8 mouse cellular contexts compared by ENCODE assay signal in the genomic region with DNA sequence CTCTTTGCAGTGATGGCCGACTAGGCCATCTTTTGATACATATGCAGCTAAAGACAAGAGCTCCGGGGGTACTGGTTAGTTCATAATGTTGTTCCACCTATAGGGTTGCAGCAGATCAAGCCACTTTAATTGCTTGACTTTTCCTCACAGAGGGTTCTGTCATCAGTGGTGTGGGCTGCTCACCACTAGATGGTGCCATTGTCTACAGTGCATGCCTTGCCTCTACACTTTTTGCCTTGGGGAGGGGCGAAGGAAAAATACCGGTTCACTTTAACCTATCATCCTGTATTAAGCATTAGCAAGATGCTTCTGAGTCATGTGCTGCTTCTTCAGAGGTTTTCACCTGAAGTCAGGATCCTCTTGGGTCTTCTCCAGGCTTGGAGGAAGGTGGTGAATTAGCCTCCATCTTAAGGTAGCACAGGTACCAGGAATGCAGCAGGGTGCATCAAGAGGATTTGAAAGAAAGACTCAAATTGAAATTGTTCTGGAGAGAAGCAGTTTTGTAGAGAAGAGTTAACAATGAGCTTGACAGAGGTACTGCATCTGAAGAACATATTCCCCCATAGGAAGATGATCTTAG.
A peak's percentile ranks its signal among the peaks of the same experiment; 100 is the strongest.
DNase-seq lines count a peak whose midpoint lies in the region; ATAC-seq and TF ChIP-seq lines count a peak whose summit lies in the region.

No protein-coding gene starts in this region.

- H3K27ac ChIP-seq in kidney, embryonic 16.5 days (ENCODE audit: low read length), result no peak overlapping the region
- H3K27ac ChIP-seq in forebrain, postnatal 0 days (ENCODE audit: low read depth, low read length), result no peak overlapping the region
- H3K27ac ChIP-seq in intestine, embryonic 16.5 days (ENCODE audit: low read length), result no peak overlapping the region
- H3K27ac ChIP-seq in limb, embryonic 12.5 days, result no peak overlapping the region
- H3K27ac ChIP-seq in stomach, embryonic 14.5 days (ENCODE audit: low read length), result no peak overlapping the region

- no peak overlapping the region for H3K4me3 ChIP-seq in kidney, embryonic 16.5 days (ENCODE audit: low read length)
- no peak overlapping the region for H3K4me3 ChIP-seq in forebrain, postnatal 0 days (ENCODE audit: low read depth, low read length)
- H3K4me3 ChIP-seq in intestine, embryonic 16.5 days (ENCODE audit: low read length), result no peak overlapping the region
- no peak overlapping the region for H3K4me3 ChIP-seq in limb, embryonic 12.5 days (replicated peaks)
- H3K4me3 ChIP-seq in stomach, embryonic 14.5 days (ENCODE audit: low read depth, low read length), result no peak overlapping the region

- TF ChIP-seq CTCF in forebrain, postnatal 0 days (IDR thresholded peaks at IDR 0.05; ENCODE audit: low read depth), result peak; percentile 93

- no peaks in the 10 kb centered on the region for H3K9me3 ChIP-seq in kidney, embryonic 16.5 days (ENCODE audit: low read length)
- H3K9me3 ChIP-seq in forebrain, postnatal 0 days (ENCODE audit: low read length), result no peaks in the 10 kb centered on the region
- no peaks in the 10 kb centered on the region for H3K9me3 ChIP-seq in intestine, embryonic 16.5 days (ENCODE audit: control insufficient read depth, low read length)
- H3K9me3 ChIP-seq in limb, embryonic 12.5 days, result no peaks in the 10 kb centered on the region
- H3K9me3 ChIP-seq in stomach, embryonic 14.5 days (ENCODE audit: control insufficient read depth, low read depth, low read length), result no peaks in the 10 kb centered on the region

- no peak; the same call in 1 of the 2 replicates for ATAC-seq in kidney, embryonic 16.5 days (ENCODE audit: low FRiP score, low TSS enrichment)
- ATAC-seq in forebrain, postnatal 0 days, result peak; percentile 78
- ATAC-seq in intestine, embryonic 16.5 days, result peak; percentile 53; the same call in 1 of the 2 replicates
- ATAC-seq in limb, embryonic 12.5 days (ENCODE audit: insufficient number of reproducible peaks, insufficient read depth, low FRiP score, low TSS enrichment, low read depth), result 0 out of 2 replicates have a peak, but pooled peaks have one; percentile 37
- ATAC-seq in stomach, embryonic 14.5 days (ENCODE audit: insufficient number of reproducible peaks, insufficient read depth, low FRiP score, low read depth), result peak; percentile 46; the same call in 1 of the 2 replicates

- H3K27me3 ChIP-seq in kidney, embryonic 16.5 days (ENCODE audit: insufficient read depth, low read length), result no peaks in the 10 kb centered on the region
- H3K27me3 ChIP-seq in forebrain, postnatal 0 days (ENCODE audit: insufficient read depth, low read length), result no peaks in the 10 kb centered on the region
- H3K27me3 ChIP-seq in intestine, embryonic 16.5 days (replicated peaks; ENCODE audit: control insufficient read depth, insufficient read depth, low read length), result no peaks in the 10 kb centered on the region
- H3K27me3 ChIP-seq in limb, embryonic 12.5 days, result no peaks in the 10 kb centered on the region
- no peaks in the 10 kb centered on the region for H3K27me3 ChIP-seq in stomach, embryonic 14.5 days (ENCODE audit: control insufficient read depth, insufficient read depth, low read length)

- 24% methylated on average over 4 of the region's 4 CpGs for WGBS in kidney, embryonic 16.5 days
- whole genome bisulfite sequencing in forebrain, postnatal 0 days, result 32% methylated on average over 4 of the region's 4 CpGs
- 29% methylated on average over 4 of the region's 4 CpGs for WGBS in intestine, embryonic 16.5 days
- WGBS in limb, embryonic 12.5 days, result 35% methylated on average over 4 of the region's 4 CpGs
- WGBS in stomach, embryonic 14.5 days, result 24% methylated on average over 4 of the region's 4 CpGs

- no peak overlapping the region for H3K4me2 ChIP-seq in kidney, embryonic 16.5 days (replicated peaks; ENCODE audit: low read depth, low read length)
- no peak overlapping the region for H3K4me2 ChIP-seq in forebrain, postnatal 0 days (ENCODE audit: low read depth)
- no peak overlapping the region for H3K4me2 ChIP-seq in intestine, embryonic 16.5 days (ENCODE audit: low read depth, low read length)
- H3K4me2 ChIP-seq in limb, embryonic 12.5 days, result no peak overlapping the region
- H3K4me2 ChIP-seq in stomach, embryonic 14.5 days (replicated peaks; ENCODE audit: low read depth, low read length), result no peak overlapping the region

- H3K36me3 ChIP-seq in kidney, embryonic 16.5 days (ENCODE audit: insufficient read depth, low read length), result no peaks in the 10 kb centered on the region
- H3K36me3 ChIP-seq in forebrain, postnatal 0 days (ENCODE audit: insufficient read depth), result no peaks in the 10 kb centered on the region
- no peaks in the 10 kb centered on the region for H3K36me3 ChIP-seq in intestine, embryonic 16.5 days (ENCODE audit: control insufficient read depth, insufficient read depth, low read length)
- no peaks in the 10 kb centered on the region for H3K36me3 ChIP-seq in limb, embryonic 12.5 days
- H3K36me3 ChIP-seq in stomach, embryonic 14.5 days (ENCODE audit: control insufficient read depth, insufficient read depth, low read length), result no peaks in the 10 kb centered on the region

- H3K4me1 ChIP-seq in kidney, embryonic 16.5 days (ENCODE audit: insufficient read depth, low read length), result no peaks in the 10 kb centered on the region
- no peaks in the 10 kb centered on the region for H3K4me1 ChIP-seq in forebrain, postnatal 0 days (ENCODE audit: insufficient read depth)
- H3K4me1 ChIP-seq in intestine, embryonic 16.5 days (ENCODE audit: control insufficient read depth, insufficient read depth, low read length), result no peaks in the 10 kb centered on the region
- H3K4me1 ChIP-seq in limb, embryonic 12.5 days (replicated peaks), result no peaks in the 10 kb centered on the region
- peaks cover 4% of the 10 kb centered on the region; the same call in 1 of the 2 replicates for H3K4me1 ChIP-seq in stomach, embryonic 14.5 days (ENCODE audit: control insufficient read depth, insufficient read depth, low read length)

- peak; percentile 3 for DNase-seq in kidney, adult 11 months
- DNase-seq in cerebellum, adult 18-20 months, result peak; percentile 28 to 44
- peak; percentile 77 for DNase-seq in forebrain, postnatal 0 days
- peak; percentile 88 for DNase-seq in naive thymus-derived CD4-positive, alpha-beta T cell, adult 2 months (ENCODE audit: low read depth)

- H3K9ac ChIP-seq in kidney, embryonic 16.5 days (replicated peaks; ENCODE audit: low read length), result no peak overlapping the region
- no peak overlapping the region for H3K9ac ChIP-seq in forebrain, postnatal 0 days
- no peak overlapping the region for H3K9ac ChIP-seq in intestine, embryonic 16.5 days (ENCODE audit: low read depth, low read length)
- no peak overlapping the region for H3K9ac ChIP-seq in limb, embryonic 12.5 days (replicated peaks)
- H3K9ac ChIP-seq in stomach, embryonic 14.5 days (replicated peaks; ENCODE audit: low read depth, low read length), result no peak overlapping the region

Comparison
In these comparisons a context has a peak if more than half of its experiments do, and no peak if none do; other contexts are left out.
1. DNase-seq: peak in every context shown above with its lines; median percentile 88 in naive thymus-derived CD4-positive, alpha-beta T cell, adult 2 months; 77 in forebrain, postnatal 0 days; 36 in cerebellum, adult 18-20 months; 3 in kidney, adult 11 months.